Mouse (Mus musculus): ENCODE measurements around the gene Rai1.

DNA sequence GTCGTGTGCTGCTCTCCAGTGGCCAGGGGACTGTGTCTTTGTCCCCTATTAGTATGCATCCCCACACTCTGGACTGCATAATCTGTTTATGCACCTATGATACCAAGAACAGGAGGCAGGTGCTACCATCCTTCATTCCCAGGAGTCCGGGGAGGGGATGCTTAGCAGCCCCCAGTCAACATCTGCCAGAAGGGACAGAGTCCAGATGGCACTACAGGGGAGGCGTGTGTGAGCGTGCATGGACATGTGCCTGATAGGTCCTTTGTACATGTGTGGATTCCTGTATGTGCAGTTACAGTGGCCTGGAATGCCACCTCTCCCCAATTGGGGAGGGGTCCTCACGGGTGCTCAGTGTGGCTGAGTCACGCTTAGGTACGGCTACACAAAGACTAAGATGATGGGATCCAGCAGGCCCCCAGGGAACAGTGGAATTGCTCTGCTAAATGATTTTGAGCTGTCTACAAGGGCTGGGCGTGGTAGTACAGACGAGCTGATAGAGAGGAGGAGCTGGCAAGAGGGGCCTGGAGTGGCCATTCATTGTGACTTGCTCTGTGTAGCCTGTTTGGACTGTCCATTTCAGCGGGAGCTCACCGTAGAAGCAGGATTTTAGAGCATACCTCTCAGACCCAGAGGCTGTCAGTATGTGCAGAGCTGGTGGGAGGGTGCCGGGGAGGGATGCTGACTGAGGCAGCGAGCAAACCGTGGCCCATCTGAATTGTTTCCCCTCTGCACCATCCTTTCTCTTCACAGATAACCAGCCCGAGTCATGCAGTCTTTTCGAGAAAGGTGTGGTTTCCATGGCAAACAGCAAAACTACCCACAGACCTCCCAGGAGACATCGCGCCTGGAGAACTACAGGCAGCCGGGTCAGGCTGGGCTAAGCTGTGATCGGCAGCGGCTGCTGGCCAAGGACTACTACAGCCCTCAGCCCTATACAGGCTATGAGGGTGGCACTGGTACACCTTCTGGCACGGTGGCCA is 79.8 kb downstream of the Rai1 start:
- TF ChIP-seq CTCF (conservative IDR thresholded peaks at IDR 0.05; ENCODE audit: low read length) (no peak), NANOG (IDR thresholded peaks at IDR 0.05; ENCODE audit: borderline replicate concordance, low read length) (no peak)

All from E14TG2a.4 (cell line).